Mouse (Mus musculus) kidney, adult 9 months (tissue): ENCODE results near the gene Gulp1.

Experiments used
- DNase-seq: peaks from one replicate; pipeline ENCODE4 v3.0.0; 2022

Gene Gulp1

DNA sequence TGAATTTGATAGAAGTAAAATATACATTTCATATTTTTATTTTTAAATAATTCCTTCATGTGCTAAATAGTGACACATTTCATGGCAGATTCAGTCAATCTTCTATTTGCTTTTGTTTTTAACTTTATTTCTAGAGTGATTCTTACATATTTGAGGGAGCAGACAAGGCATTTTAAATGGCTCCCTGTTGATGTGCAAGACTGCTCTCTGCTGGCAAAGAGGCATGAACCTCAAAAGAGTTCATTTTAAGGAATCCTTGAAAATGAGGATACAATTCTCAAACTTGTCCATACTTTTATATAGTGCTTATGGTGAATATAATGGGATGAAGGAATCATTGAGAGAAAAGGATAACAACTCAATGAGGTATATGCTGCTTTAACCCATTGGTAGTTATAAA lies 189.9 kb downstream of the Gulp1 start:
- peak; percentile 8 for DNase-seq

DNA sequence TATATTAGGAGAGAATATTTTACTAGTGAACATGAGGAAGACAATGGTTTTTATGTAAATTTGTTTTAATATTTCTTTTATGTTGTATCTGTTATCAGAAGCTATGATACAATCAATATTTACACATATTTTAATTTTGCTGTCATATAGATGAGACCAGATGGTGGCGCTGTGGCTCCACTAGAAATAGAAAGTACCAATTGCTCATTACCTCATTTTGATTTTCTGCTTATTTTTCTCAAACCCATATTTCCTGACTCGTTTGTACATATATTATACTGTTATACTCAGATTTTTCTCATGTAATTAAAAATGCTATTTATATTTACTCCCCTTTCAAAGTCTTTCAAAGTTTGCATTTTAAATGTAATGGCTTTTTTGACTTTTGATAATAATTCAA lies 194.4 kb downstream of the Gulp1 start:
- peak; percentile 52 for DNase-seq

DNA sequence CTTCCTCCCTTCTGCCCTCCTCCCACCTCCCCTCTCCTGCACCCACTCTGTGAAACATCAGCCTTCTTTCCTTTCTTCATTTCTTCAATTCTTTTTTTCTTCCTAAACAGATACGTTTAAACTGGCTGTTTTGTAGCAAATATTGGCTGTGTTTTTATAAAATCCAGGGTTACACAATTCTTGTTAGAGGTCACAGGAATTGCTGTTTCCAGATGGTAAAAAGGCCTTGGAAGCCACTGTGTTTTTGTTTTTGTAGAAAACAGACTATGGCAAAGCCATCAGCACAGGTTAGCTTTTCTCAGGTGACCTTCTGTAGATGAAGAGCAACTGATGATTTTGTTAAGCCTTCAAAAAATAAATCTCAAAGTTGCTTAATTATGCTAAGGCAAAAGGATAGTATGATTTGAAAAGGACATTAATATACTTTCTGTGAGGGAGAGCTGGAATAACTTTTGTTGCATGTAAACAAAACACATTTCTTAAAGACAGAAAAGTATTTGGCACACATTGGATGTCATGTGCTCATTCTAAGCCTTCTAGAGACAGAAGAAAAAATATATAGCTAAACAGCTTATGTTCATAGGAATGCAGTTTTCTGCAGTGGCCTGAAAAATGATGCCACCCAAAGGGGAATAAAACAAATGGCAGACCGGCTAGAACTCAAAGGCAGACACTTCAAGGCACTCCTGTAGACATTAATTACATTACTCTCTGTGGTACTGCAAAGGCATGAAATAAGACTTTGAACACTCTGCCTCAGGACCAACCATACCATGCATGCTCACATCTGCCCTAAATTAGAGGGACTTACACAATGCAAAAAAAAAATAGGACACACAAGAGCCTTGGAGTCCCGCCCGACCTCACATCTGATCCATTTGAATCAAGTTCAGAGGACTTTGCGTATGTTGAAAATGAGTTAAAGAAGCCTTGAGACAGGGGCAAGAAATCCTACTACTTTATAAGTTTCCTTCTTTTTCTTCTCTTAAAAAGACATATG lies 199.7 kb downstream of the Gulp1 start:
- no peak for DNase-seq

DNA sequence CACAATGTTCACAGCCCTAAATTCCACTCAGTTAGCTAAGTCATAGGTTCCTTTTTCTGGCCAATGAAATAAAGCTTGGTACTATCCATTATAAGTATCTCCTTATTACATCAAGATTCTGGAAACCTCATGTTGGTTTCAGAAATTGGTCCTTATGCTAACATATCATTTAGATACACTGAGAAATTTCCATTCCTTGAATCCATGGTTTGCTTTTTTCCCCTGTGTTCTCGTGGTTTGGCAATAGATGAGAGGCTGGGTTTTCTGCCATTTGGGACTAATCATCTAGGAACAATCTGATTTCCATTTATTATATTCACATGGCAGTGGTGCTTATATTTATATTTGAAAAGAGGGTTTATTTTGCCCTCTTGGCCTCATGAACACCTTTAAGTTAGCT lies 226.9 kb downstream of the Gulp1 start:
- DNase-seq: no peak

- peak; percentile 30 for DNase-seq
Measured at GRCm38 (mm10) chr1:44803594-44804372, 252.5 kb downstream of the Gulp1 start.

DNA sequence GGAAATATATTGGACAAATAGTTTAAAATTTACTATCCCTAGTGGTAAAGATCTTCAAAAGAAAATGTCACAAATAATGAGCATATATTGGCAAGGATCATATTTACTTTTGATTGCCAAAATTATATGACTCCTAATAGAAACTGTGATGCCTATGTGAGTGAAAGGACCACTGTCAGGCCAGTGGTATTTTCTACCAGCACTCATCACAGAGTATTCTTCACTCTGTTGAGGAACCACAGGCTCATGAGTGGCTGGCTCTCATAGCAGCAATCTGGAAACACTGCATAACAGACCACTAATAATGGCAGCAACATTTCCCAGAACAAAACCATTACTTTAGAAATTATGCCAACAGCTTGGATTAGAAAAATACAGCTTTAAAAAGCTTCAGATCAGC lies 255.1 kb downstream of the Gulp1 start:
- no peak for DNase-seq

- no peak for DNase-seq
Measured at GRCm38 (mm10) chr1:44810336-44810735, 259.0 kb downstream of the Gulp1 start.

DNA sequence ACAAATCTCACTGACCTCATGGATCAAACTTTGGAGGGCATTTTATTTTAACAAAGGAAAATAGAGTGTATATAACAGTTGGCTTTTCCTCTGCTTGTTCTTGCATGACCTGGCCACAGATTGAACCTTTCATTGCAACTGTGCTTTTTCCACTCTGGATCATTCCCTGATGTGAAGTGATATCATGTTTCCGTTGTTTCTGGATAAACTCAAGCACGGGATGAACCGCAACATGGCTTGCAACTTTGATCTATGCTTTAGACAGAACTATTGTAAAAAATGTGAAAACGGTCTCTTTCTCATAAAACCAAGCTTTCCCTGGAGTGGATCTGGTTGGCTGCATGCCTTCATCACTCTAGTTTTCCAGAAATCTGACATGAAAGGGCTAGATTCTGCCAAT lies 282.6 kb downstream of the Gulp1 start:
- no peak for DNase-seq
